Mouse (Mus musculus) embryonic stem cell, embryonic (primary cell): ENCODE measurements around the gene Ufc1.

ENCODE experiments used
- CTCF ChIA-PET, 4 experiments: fragments of 300-600 bp in 2 of 4; fragments of 350-600 bp in 2 of 4; sonication (Branson Sonifier 250); formaldehyde crosslinking; loops; one replicate each; lab custom pipeline; 2022; ENCODE audit warnings: inconsistent platforms in 2 of 4; lab: Charles Lee
- POLR2A ChIA-PET, 4 experiments: fragments of 300-600 bp in 2 of 4; fragments of 350-600 bp in 2 of 4; sonication (Branson Sonifier 250); formaldehyde crosslinking; loops; one replicate each; lab custom pipeline; 2022; ENCODE audit warnings: antibody characterized with exemption in 4 of 4, inconsistent platforms in 1 of 4; lab: Charles Lee

Ufc1 gene

DNA sequence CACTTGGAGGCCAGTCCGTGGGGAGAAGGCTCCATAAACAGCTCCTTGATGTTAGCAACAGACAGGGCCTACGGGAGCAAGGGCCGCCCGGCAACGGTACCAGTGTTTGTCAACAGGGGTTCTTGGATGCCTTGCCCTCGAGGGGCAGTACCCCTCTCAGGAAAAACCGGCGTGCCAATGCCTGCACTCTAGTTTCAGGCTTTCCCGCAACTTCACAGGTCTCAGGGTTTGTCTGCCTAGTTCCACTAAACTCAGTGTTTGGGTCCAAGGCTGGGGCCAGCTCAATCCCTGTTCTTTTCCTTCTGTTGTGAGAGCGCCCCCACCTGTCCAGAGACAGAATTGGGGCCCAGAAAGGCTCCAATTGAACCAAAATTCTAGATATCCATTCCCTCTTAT is 13.3 kb downstream of the Ufc1 start:
- CTCF ChIA-PET: interaction anchor here (0.5 to 2.3 kb wide), 56 partner anchors 9 to 413 kb away, joined by 3 to 38 read pairs (median 5); partner anchors contain the start of genes B4galt3 (in 3 of the 4), Dedd (in 2 of the 4), F11r (in 1 of the 4) and Fcer1g (in 1 of the 4)

DNA sequence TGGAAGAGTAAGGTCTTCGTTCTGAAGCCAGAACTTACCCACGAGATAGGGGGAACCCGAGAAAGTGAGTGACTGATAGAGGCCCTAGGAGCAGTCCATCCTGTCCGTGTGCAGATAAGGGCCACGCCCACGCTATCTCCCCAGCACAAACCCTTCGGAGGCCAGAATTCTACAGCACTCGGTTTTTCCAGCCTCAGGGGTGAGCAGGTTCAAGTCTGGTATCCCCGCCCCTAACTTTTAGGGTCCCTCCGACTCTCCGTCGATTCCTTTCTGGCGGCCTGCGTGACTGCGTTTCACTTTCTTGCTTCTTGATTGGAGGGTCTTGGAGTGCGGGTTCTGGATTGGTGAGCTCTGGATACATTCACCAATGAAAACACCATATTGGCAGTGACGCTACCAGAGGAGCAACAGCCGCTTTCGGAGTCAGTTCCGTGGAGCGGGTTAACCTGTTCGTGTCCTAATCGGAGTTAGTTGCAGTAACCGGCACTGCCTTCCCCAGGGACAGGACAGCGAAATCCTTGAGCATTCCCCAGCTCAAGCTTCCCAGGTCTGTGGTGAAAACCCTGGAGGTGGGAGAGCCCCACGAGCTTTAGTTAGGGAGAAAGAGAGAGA is 13.8 kb downstream of the Ufc1 start, which contains the start of gene Ppox:
Gene Ppox, minus strand, starts transcription at position 271 of the 612 bp plus-strand sequence.
- ChIA-PET CTCF (interaction anchor here (0.5 to 2.3 kb wide), 57 partner anchors 9 to 413 kb away, joined by 3 to 38 read pairs (median 5); partner anchors contain the start of genes B4galt3 (in 3 of the 4), Dedd (in 2 of the 4), F11r (in 1 of the 4) and Fcer1g (in 1 of the 4)), POLR2A (interaction anchor here (0.6 to 6.2 kb wide), 90 partner anchors 9 to 413 kb away, joined by 3 to 119 read pairs (median 4); partner anchors contain the start of genes B4galt3 (in 4 of the 4), Adamts4 (in 3 of the 4), Dedd (in 3 of the 4) and Nit1 (in 3 of the 4))

More for the DNA sequence above, 13.3 kb downstream of the Ufc1 start:
- POLR2A ChIA-PET: interaction anchor here (0.6 to 6.2 kb wide), 88 partner anchors 8 to 413 kb away, joined by 3 to 119 read pairs (median 4); partner anchors contain the start of genes B4galt3 (in 4 of the 4), Dedd (in 3 of the 4), Nit1 (in 3 of the 4) and Pfdn2 (in 3 of the 4)

DNA sequence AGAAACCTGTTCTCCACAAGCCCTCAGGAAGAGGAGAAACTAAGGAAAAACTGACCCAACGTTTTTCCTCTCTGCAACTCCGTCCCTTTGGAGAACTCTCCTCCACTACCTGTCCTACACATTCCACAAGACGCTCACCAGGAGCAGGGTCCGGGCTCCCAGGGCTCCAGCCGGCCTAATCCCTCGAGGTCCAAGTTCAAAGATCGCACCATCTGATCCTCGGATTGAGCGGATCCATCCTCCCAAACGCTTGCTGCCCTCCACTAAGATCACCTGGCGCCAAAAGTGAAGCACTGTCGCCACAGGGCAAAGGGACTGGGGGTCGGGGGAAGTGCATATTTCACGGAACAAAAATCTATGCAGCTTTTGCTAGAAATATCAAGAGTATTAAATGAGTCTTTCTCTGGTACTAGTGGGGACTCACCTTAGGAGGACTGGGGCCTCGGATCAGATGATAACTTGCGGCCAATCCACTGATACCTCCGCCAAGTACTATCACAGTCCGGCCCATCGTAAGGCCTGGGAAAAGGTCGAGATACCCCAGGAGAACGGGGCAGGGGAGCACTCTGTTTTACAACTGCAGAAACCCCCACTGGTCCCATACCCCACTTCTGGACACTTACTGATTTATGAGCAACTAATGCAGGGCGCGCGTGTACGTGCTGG is 14.4 kb downstream of the Ufc1 start:
- ChIA-PET CTCF (interaction anchor here (0.6 to 2.3 kb wide), 40 partner anchors 9 to 379 kb away, joined by 3 to 38 read pairs (median 5); partner anchors contain the start of genes B4galt3 (in 3 of the 4), Dedd (in 1 of the 4), F11r (in 1 of the 4) and Klhdc9 (in 1 of the 4)), POLR2A (interaction anchor here in 3 of 4 experiments (0.6 to 6.2 kb wide), 67 partner anchors 9 to 412 kb away, joined by 3 to 119 read pairs (median 5); partner anchors contain the start of genes B4galt3 (in 3 of the 3), Dedd (in 3 of the 3), Alyref2 (in 2 of the 3) and Klhdc9 (in 2 of the 3))

DNA sequence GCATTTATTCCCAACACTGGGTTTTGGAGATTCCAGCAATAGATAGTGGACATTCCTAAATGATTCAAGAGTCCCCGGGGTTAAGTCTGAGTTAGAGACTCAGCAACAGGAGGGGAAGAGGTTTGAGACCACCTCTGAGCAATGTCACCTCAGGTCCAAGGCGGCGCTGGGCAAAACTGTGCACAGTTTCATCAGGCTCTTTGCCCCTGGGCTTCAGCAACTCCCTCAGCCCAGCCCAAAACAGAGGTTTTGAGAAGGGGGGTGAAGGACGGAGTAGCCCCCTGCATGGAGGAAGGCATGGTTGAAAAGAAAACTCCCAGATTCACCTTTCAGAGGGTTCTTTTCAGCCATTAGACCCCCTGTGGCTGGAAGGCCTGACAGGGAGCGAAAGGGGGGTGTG is 15.1 kb downstream of the Ufc1 start:
- ChIA-PET POLR2A (interaction anchor here in 1 of 4 experiments (2.8 kb wide), 1 partner anchor 10 kb away, joined by 7 read pairs; no protein-coding TSS in a partner anchor), CTCF (interaction anchor here in 2 of 4 experiments (0.6 to 2.2 kb wide), 3 partner anchors 9 to 178 kb away, joined by 3 to 38 read pairs (median 5); partner anchors contain the start of gene B4galt3 (in 1 of the 2))

DNA sequence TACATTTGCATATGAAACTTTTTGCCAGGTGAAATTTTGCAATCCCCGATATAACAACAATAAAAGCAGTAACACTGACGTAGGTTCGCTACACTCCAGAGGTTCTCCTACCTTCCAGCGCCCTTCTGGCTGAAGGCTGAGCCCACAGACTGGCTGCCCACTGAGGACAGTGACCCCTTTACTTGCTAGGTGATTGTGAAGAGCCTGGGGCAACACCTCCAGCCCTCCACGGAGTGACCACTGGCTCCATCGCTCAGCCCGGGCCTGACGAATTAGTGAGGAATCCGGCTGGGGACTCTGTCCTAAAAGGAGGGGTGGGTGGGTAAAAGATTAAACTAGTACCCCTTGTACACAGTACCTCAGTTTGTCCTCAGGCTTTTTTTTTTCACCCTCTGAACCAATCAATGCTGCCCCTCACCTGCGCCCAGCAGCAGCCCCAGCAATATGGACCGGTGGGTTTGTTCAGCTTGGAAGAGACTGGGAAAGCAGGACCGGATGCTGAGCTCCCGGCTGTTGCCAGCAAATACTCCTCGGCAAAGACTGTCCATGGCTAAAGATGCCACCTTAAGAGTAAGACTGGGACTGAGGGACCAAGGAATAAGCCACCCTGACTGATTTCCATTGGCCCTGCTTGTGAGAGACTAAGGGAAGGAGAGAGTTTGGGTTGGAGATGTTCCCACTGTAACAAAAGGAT is 15.7 kb downstream of the Ufc1 start:
- CTCF ChIA-PET: no interaction called here
- POLR2A ChIA-PET: interaction anchor here in 2 of 4 experiments (1.2 to 2.8 kb wide), 5 partner anchors 8 to 223 kb away, joined by 3 to 7 read pairs (median 6); partner anchors contain the start of genes B4galt3 (in 1 of the 2) and Usp21 (in 1 of the 2)

DNA sequence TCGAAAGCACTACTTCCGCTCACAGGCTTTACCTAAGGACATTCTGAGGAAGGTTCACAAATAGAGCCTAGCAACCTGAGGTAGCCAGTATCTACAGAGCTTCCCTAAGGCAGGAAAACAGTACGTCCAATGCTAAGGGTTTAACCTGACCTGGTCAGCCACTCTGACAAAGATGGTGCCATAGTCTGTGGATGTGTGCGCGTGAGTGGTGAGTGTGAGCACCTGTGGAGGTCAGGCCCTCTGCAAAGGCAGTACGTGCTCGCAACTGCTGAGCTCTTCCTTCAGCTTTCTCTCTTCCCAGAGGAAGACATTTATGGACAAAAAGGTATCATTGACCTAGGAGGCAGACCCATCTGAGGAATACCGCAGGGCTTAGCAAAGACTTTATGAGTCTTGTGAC is 16.4 kb downstream of the Ufc1 start:
- CTCF ChIA-PET: no interaction called here
- POLR2A ChIA-PET: interaction anchor here in 2 of 4 experiments (1.2 to 2.8 kb wide), 7 partner anchors 8 to 224 kb away, joined by 3 to 7 read pairs (median 6); partner anchors contain the start of genes B4galt3 (in 1 of the 2) and Usp21 (in 1 of the 2)

DNA sequence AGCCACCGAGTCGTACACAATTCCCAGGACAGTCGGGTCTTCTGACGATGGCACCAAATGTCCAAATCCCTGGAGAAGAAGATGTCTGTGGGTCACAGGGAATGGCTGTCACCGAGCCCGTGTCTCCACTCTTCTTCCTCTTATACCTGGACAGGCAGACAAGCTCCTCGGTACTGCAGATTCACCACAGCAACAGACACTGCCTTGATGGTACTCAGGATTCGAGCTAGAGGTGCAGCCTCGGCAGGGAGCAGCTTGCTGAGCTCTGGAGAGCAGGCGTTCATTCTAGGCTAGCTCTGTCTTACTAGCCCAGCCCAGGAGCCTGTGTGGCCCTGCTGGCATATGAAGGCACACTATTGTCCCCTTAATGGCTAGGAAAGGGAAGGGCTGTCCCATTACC is 17.1 kb downstream of the Ufc1 start:
- POLR2A ChIA-PET: interaction anchor here in 3 of 4 experiments (0.6 to 2.8 kb wide), 8 partner anchors 8 to 225 kb away, joined by 3 to 7 read pairs (median 6); partner anchors contain the start of genes Ndufs2 (in 1 of the 3) and Usp21 (in 1 of the 3)
- CTCF ChIA-PET: no interaction called here

DNA sequence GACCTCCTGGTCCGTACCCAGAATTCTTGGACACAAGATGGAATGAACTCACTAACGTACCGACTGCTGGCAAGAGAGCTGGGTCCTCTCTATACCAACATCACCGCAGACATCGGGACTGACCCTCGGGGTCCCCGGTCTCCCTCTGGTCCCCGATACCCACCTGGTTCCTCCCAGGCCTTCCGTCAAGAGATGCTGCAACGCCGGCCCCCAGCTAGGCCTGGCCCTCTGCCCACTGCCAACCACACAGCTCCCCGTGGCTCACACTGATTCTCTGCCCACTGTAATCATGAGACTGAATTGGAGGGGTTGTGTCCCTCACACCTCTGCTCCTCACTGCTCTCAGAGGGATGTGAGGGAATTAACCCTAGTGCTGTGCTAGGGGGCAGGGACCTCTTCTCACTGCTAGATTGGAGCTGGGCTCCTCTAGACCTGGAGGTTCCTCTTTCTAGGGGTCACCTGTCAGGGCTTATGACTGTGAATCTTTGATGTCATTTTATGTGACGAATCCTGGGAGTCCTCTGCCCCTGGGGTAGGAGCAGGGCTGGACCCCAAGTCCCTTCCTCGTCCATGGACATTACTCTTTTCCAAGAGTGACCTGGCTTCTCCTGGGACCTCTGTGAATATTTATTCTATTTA is 18.6 kb downstream of the Ufc1 start:
- CTCF ChIA-PET: no interaction called here
- POLR2A ChIA-PET: interaction anchor here in 3 of 4 experiments (0.6 to 2.0 kb wide), 5 partner anchors 8 to 393 kb away, joined by 3 to 7 read pairs (median 5); partner anchors contain the start of gene Ndufs2 (in 1 of the 3)

DNA sequence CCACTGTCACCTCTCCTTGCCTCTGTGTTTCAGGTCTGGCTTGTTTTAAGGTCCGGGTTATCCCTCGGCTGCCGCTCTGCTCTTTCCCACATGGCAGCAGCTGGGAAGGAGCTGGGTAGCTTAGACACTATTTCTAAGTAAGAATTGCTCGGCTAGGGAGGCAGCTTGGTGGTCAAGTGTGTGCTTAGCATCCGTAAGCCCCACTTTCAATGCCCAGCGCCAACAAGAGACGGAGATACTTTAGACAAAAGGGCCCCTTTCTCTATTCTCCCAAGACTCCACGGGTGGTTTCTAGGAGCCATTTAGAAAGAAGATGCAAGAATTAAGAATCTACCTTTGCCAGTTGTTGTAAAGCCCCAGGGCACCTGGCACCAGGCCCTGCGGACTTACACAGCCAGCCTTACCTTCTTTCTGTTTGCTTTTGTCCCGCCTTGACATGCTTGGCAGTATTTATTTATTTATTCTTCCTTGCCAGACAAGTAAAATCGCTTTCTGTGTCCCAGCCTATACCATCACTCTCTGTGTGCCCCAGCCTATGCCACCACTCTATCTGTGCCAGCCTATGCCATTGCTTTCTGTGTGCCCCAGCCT is 19.6 kb downstream of the Ufc1 start:
- ChIA-PET CTCF (no interaction called here), POLR2A (no interaction called here)

DNA sequence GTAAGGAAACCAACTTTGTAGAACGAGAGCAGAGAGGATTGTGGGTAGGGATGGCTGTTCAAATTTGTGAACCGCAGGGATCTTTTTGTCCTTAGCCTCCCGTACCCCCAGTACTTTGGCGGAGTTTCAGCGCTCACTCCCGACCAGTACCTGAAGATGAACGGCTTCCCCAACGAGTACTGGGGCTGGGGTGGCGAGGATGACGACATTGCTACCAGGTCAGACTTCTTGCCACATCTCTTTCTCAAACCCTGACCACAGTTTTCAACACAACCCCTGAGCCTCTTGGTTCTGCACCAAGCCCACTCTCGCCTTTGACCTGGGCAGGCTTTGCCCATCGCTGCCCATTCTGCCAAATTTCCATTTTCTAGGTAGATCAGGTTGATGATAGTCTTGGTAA is 20.7 kb downstream of the Ufc1 start:
- ChIA-PET POLR2A (no interaction called here), CTCF (no interaction called here)

DNA sequence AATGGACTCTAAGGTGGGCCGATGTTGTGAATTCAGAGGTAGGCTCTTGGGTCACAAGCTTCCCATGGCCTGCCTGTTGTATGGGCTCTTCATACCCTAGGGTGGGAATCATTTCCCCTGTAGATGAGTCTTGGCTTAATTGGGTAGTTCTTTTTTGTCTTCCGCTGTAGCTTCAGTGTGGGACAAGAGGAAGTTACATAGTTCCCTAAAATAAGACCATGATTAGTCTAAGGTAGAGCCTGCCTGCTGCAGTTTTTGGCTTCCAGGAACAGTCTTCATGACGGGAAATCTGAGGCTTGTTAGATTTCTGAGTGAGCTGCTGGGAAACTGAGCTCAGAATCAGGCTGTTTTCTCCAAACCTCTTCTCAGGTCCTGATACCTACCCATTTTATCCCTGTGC is 22.7 kb downstream of the Ufc1 start:
- POLR2A ChIA-PET: interaction anchor here in 2 of 4 experiments (0.9 to 4.2 kb wide), 12 partner anchors 10 to 230 kb away, joined by 3 to 119 read pairs (median 8); partner anchors contain the start of genes Ppox (in 2 of the 2), Alyref2 (in 1 of the 2), Klhdc9 (in 1 of the 2) and Ufc1 (in 1 of the 2)
- CTCF ChIA-PET: interaction anchor here in 2 of 4 experiments (0.7 to 3.9 kb wide), 6 partner anchors 9 to 44 kb away, joined by 3 to 38 read pairs (median 4); partner anchors contain the start of gene Ppox (in 2 of the 2)

DNA sequence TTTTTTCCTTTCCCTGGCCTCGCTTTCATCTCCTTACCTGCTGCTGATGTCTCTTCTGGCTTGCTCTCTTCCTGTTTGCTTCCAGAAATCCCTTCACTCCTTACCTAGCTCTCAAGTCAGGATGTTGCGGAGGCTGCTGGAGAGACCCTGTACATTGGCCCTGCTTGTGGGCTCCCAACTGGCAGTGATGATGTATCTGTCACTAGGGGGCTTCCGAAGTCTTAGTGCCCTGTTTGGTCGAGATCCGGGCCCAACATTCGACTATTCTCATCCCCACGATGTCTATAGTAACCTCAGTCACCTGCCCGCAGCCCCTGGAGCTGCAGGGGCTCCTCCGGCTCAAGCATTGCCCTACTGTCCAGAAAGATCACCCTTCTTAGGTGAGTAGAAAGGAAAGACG is 23.2 kb downstream of the Ufc1 start:
- CTCF ChIA-PET: interaction anchor here (0.6 to 3.9 kb wide), 12 partner anchors 9 to 1005 kb away, joined by 3 to 38 read pairs (median 4); partner anchors contain the start of genes Ppox (in 4 of the 4), Nit1 (in 1 of the 4) and Pfdn2 (in 1 of the 4)
- POLR2A ChIA-PET: interaction anchor here in 3 of 4 experiments (0.7 to 4.2 kb wide), 18 partner anchors 9 to 231 kb away, joined by 3 to 119 read pairs (median 10); partner anchors contain the start of genes Ppox (in 3 of the 3), Ufc1 (in 2 of the 3), Usp21 (in 2 of the 3) and Alyref2 (in 1 of the 3)

DNA sequence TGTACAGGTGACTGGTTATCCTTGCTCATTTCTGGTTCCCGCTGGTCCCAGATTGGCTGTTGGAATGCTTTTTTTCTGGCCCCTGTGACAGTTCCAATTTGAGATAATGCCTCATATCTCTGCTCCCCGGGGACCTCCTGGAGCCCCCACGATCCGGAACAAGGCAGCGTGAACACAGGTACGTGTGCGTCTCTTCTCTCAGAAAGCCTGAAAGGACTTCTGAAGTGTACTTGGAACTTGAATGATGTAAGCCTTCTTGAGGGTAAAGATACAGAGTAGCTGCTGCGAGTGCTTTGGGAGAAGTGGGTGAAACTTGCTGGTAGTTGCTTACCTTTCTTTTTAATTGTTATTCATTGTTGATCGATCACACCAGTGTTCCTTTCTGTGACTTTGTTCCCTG is 23.6 kb downstream of the Ufc1 start:
- POLR2A ChIA-PET: interaction anchor here (0.6 to 4.2 kb wide), 39 partner anchors 9 to 1114 kb away, joined by 3 to 119 read pairs (median 7); partner anchors contain the start of genes Ppox (in 4 of the 4), Klhdc9 (in 2 of the 4), Ndufs2 (in 2 of the 4) and Ufc1 (in 2 of the 4)

DNA sequence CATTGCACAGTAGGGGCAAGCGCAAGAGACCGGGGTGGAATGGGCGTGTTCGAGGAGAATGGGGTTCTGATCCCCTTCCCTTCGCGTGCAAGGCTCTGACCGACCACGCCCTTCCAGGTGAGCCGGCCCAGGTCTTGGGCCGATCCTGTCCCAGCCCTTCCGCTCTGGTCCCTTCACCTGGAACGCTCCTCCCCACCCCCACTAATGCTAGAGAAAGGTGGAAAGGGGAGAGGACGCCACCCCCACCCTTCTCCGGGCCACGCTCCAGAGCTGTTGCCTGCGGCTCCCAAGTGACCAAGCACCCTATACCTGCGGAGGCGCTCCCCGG is 24.3 kb downstream of the Ufc1 start:
- POLR2A ChIA-PET: interaction anchor here (0.5 to 4.2 kb wide), 76 partner anchors 8 to 375 kb away, joined by 3 to 119 read pairs (median 5); partner anchors contain the start of genes Ppox (in 4 of the 4), Ndufs2 (in 3 of the 4), Usp21 (in 3 of the 4) and Adamts4 (in 2 of the 4)

More for the DNA sequence above, 23.6 kb downstream of the Ufc1 start:
- CTCF ChIA-PET: interaction anchor here (0.5 to 3.9 kb wide), 12 partner anchors 8 to 1006 kb away, joined by 3 to 38 read pairs (median 4); partner anchors contain the start of genes Ppox (in 4 of the 4), Adamts4 (in 1 of the 4), Nit1 (in 1 of the 4) and Pfdn2 (in 1 of the 4)

DNA sequence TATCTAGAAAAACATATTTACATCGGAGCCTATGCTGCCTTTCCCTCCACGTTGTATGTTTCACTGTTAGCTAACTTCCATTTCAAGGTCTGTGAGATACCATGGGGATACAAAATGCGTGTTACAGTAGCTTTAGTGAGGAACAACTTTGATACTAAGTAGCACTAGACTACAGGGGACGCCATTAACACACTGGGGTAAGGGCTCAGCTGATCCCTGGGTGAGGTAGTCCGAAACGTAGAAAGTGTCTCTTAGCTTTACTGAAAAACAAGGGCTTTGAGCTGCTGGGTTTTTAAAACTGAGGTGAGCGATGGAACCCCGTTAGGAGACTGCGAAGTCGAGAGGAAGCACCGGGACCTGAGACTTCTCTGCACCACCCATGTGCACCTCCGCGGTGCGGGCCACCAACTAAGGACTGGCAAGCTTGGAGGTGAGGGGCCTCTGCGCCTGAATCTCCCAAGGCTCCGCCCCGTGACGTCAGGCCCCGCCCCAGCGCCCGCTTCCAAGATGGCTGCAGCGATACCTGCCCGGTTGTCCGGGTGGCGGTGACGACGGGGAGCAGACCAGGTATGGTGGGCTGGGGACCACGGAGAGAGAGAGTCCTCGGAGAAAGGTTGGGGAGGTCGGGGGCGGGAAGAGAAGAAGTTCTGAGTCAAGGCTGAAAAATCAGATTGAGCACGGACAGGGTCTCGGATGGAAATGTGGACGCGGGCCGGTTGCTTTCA is 24.8 kb downstream of the Ufc1 start, which contains the start of gene B4galt3:
Gene B4galt3, plus strand, starts transcription at position 481 of the 725 bp plus-strand sequence.
- ChIA-PET CTCF (interaction anchor here in 3 of 4 experiments (0.5 to 3.9 kb wide), 12 partner anchors 11 to 231 kb away, joined by 3 to 38 read pairs (median 4); partner anchors contain the start of genes Ppox (in 3 of the 3), F11r (in 1 of the 3), Klhdc9 (in 1 of the 3) and Ufc1 (in 1 of the 3)), POLR2A (interaction anchor here (0.5 to 4.2 kb wide), 94 partner anchors 8 to 385 kb away, joined by 3 to 119 read pairs (median 5); partner anchors contain the start of genes Ppox (in 4 of the 4), Adamts4 (in 3 of the 4), Dedd (in 3 of the 4) and Klhdc9 (in 3 of the 4))

More for the DNA sequence above, 24.3 kb downstream of the Ufc1 start:
- CTCF ChIA-PET: interaction anchor here (0.5 to 3.9 kb wide), 12 partner anchors 10 to 231 kb away, joined by 3 to 38 read pairs (median 4); partner anchors contain the start of genes Ppox (in 4 of the 4), Adamts4 (in 1 of the 4), F11r (in 1 of the 4) and Klhdc9 (in 1 of the 4)
